Mouse (Mus musculus) C2C12 (cell line): ENCODE results near the gene Olfr304.

Source experiments
- CTCF ChIP-seq: IDR thresholded peaks from one replicate; pipeline ENCODE4 v1.5.1; 2011; ENCODE audit not compliant: control insufficient read depth, insufficient read depth, insufficient read length
- USF1 ChIP-seq: IDR thresholded peaks from one replicate; pipeline ENCODE4 v1.6.1; 2011; ENCODE audit warnings: low read depth, mild to moderate bottlenecking, control low read depth, moderate library complexity

- TF ChIP-seq USF1: no peak
- no peak for TF ChIP-seq CTCF
Observed at GRCm38 (mm10) chr7:86403546-86403945, 17.1 kb upstream of the Olfr304 start, which contains the start of gene Olfr301.
